Mouse (Mus musculus): ENCODE results near the gene Adssl1. TPM values are rescaled to one million over a fixed set of nuclear protein-coding genes. Genes with fewer than 3 reads are reported as not detected.
A peak's percentile ranks its signal among the peaks of the same experiment; 100 is the strongest.

Gene Adssl1
- polyA plus RNA-seq (2016; fragmentation: Nextera tagmentation; extraction: Ambion mirVana): 81.7 and 86.4 TPM in 2 replicates

GRCm38 (mm10) chr12:112619686-112620353, at the start of gene Adssl1:
Gene Adssl1, plus strand, starts transcription at chr12:112620045.
- peak within 1 kb of the TSS; percentile 97 for H3K27ac ChIP-seq (ENCODE audit: poor library complexity, severe bottlenecking)
- peak within 1 kb of the TSS; percentile 60 for H3K4me3 ChIP-seq
- peak within 1 kb of the TSS; percentile 96 for H3K4me2 ChIP-seq
- no peaks in the 10 kb centered on the region for H3K36me3 ChIP-seq
- ATAC-seq (ENCODE audit: insufficient number of reproducible peaks, low FRiP score): peak; percentile 60
- no peaks in the 10 kb centered on the region for H3K9me3 ChIP-seq (replicated peaks)
- H3K4me1 ChIP-seq (replicated peaks): peaks cover 75% of the 10 kb centered on the region
- WGBS: under 1% methylated on average over 56 of the region's 56 CpGs
- peaks cover 10% of the 10 kb centered on the region; the same call in 1 of the 2 replicates for H3K27me3 ChIP-seq (replicated peaks)
- H3K9ac ChIP-seq: peak within 1 kb of the TSS; percentile 84

- Histone ChIP-seq H3K27me3 (replicated peaks) (no peaks in the 10 kb centered on the region; the same call in 1 of the 2 replicates), H3K36me3 (no peaks in the 10 kb centered on the region), H3K27ac (ENCODE audit: poor library complexity, severe bottlenecking) (no peak overlapping the region), H3K4me2 (no peak overlapping the region), H3K4me1 (replicated peaks) (0 out of 2 replicates have a peak, but pooled peaks cover 3% of the 10 kb centered on the region), H3K4me3 (no peak overlapping the region), H3K9ac (no peak overlapping the region), H3K9me3 (replicated peaks) (no peaks in the 10 kb centered on the region)
- ATAC-seq (ENCODE audit: insufficient number of reproducible peaks, low FRiP score): no peak
- WGBS: 71% methylated on average over 8 of the region's 8 CpGs
Measured at GRCm38 (mm10) chr12:112570160-112570559, 49.7 kb upstream of the Adssl1 start.

- WGBS: 63% methylated on average over 6 of the region's 6 CpGs
- H3K9ac ChIP-seq: no peak overlapping the region
- H3K4me3 ChIP-seq: no peak overlapping the region
- no peaks in the 10 kb centered on the region; the same call in 1 of the 2 replicates for H3K27me3 ChIP-seq (replicated peaks)
- no peak overlapping the region for H3K27ac ChIP-seq (ENCODE audit: poor library complexity, severe bottlenecking)
- H3K4me1 ChIP-seq (replicated peaks): peaks cover 9% of the 10 kb centered on the region
- no peaks in the 10 kb centered on the region for H3K36me3 ChIP-seq
- no peaks in the 10 kb centered on the region for H3K9me3 ChIP-seq (replicated peaks)
- H3K4me2 ChIP-seq: no peak overlapping the region
- ATAC-seq (ENCODE audit: insufficient number of reproducible peaks, low FRiP score): no peak
Measured at GRCm38 (mm10) chr12:112571064-112571463, 48.8 kb upstream of the Adssl1 start.

- Histone ChIP-seq H3K36me3 (no peaks in the 10 kb centered on the region), H3K4me1 (replicated peaks) (peaks cover 41% of the 10 kb centered on the region), H3K4me2 (no peak overlapping the region), H3K27ac (ENCODE audit: poor library complexity, severe bottlenecking) (no peak overlapping the region), H3K9me3 (replicated peaks) (no peaks in the 10 kb centered on the region), H3K4me3 (no peak overlapping the region), H3K9ac (no peak overlapping the region), H3K27me3 (replicated peaks) (no peaks in the 10 kb centered on the region)
- no peak for ATAC-seq (ENCODE audit: insufficient number of reproducible peaks, low FRiP score)
- 45% methylated on average over 8 of the region's 8 CpGs for WGBS
Measured at GRCm38 (mm10) chr12:112575274-112575986, 44.4 kb upstream of the Adssl1 start.

GRCm38 (mm10) chr12:112576341-112576740, 43.5 kb upstream of the Adssl1 start:
- Histone ChIP-seq H3K27me3 (replicated peaks) (no peaks in the 10 kb centered on the region), H3K27ac (ENCODE audit: poor library complexity, severe bottlenecking) (peak overlapping the region; percentile 79), H3K4me1 (replicated peaks) (peaks cover 41% of the 10 kb centered on the region), H3K4me3 (no peak overlapping the region), H3K9ac (peak overlapping the region; percentile 55; the same call in 1 of the 2 replicates), H3K9me3 (replicated peaks) (no peaks in the 10 kb centered on the region), H3K4me2 (peak overlapping the region; percentile 40), H3K36me3 (no peaks in the 10 kb centered on the region)
- ATAC-seq (ENCODE audit: insufficient number of reproducible peaks, low FRiP score): peak; percentile 65
- WGBS: 14% methylated on average over 6 of the region's 6 CpGs

GRCm38 (mm10) chr12:112576749-112577148, 43.1 kb upstream of the Adssl1 start:
- Histone ChIP-seq H3K36me3 (no peaks in the 10 kb centered on the region), H3K9me3 (replicated peaks) (no peaks in the 10 kb centered on the region), H3K9ac (peak overlapping the region; percentile 55; the same call in 1 of the 2 replicates), H3K4me1 (replicated peaks) (peaks cover 41% of the 10 kb centered on the region), H3K27me3 (replicated peaks) (no peaks in the 10 kb centered on the region), H3K4me3 (no peak overlapping the region), H3K4me2 (peak overlapping the region; percentile 40), H3K27ac (ENCODE audit: poor library complexity, severe bottlenecking) (peak overlapping the region; percentile 79)
- ATAC-seq (ENCODE audit: insufficient number of reproducible peaks, low FRiP score): peak; percentile 58
- 4% methylated on average over 3 of the region's 3 CpGs for WGBS

- no peak overlapping the region for H3K4me2 ChIP-seq
- H3K9ac ChIP-seq: no peak overlapping the region
- no peak overlapping the region for H3K4me3 ChIP-seq
- H3K27me3 ChIP-seq (replicated peaks): no peaks in the 10 kb centered on the region
- 0 out of 2 replicates have a peak, but pooled peaks have one; percentile 33 for ATAC-seq (ENCODE audit: insufficient number of reproducible peaks, low FRiP score)
- no peaks in the 10 kb centered on the region for H3K9me3 ChIP-seq (replicated peaks)
- WGBS: 70% methylated on average over 6 of the region's 6 CpGs
- H3K36me3 ChIP-seq: no peaks in the 10 kb centered on the region
- H3K27ac ChIP-seq (ENCODE audit: poor library complexity, severe bottlenecking): no peak overlapping the region
- peaks cover 41% of the 10 kb centered on the region for H3K4me1 ChIP-seq (replicated peaks)
Measured at GRCm38 (mm10) chr12:112578296-112579090, 41.4 kb upstream of the Adssl1 start.

GRCm38 (mm10) chr12:112579430-112579829, 40.4 kb upstream of the Adssl1 start:
- 64% methylated on average over 5 of the region's 5 CpGs for WGBS
- Histone ChIP-seq H3K9me3 (replicated peaks) (no peaks in the 10 kb centered on the region), H3K9ac (no peak overlapping the region), H3K4me2 (no peak overlapping the region), H3K27ac (ENCODE audit: poor library complexity, severe bottlenecking) (no peak overlapping the region), H3K4me3 (no peak overlapping the region), H3K36me3 (no peaks in the 10 kb centered on the region), H3K4me1 (replicated peaks) (peaks cover 41% of the 10 kb centered on the region), H3K27me3 (replicated peaks) (no peaks in the 10 kb centered on the region)
- no peak for ATAC-seq (ENCODE audit: insufficient number of reproducible peaks, low FRiP score)

- no peak for ATAC-seq (ENCODE audit: insufficient number of reproducible peaks, low FRiP score)
- Histone ChIP-seq H3K27ac (ENCODE audit: poor library complexity, severe bottlenecking) (no peak overlapping the region), H3K27me3 (replicated peaks) (no peaks in the 10 kb centered on the region), H3K4me2 (no peak overlapping the region), H3K36me3 (no peaks in the 10 kb centered on the region), H3K4me1 (replicated peaks) (peaks cover 41% of the 10 kb centered on the region), H3K4me3 (no peak overlapping the region), H3K9me3 (replicated peaks) (no peaks in the 10 kb centered on the region), H3K9ac (no peak overlapping the region)
- WGBS: 73% methylated on average over 8 of the region's 8 CpGs
Measured at GRCm38 (mm10) chr12:112579926-112580325, 39.9 kb upstream of the Adssl1 start.

GRCm38 (mm10) chr12:112581113-112581512, 38.7 kb upstream of the Adssl1 start:
- Histone ChIP-seq H3K9ac (no peak overlapping the region), H3K27me3 (replicated peaks) (0 out of 2 replicates have a peak, but pooled peaks cover under 1% of the 10 kb centered on the region), H3K4me2 (no peak overlapping the region), H3K36me3 (no peaks in the 10 kb centered on the region), H3K4me3 (no peak overlapping the region), H3K4me1 (replicated peaks) (peaks cover 32% of the 10 kb centered on the region), H3K27ac (ENCODE audit: poor library complexity, severe bottlenecking) (no peak overlapping the region), H3K9me3 (replicated peaks) (no peaks in the 10 kb centered on the region)
- WGBS: 70% methylated on average over 3 of the region's 3 CpGs
- ATAC-seq (ENCODE audit: insufficient number of reproducible peaks, low FRiP score): no peak

GRCm38 (mm10) chr12:112584954-112585353, 34.9 kb upstream of the Adssl1 start:
- Histone ChIP-seq H3K4me2 (no peak overlapping the region), H3K36me3 (no peaks in the 10 kb centered on the region), H3K9me3 (replicated peaks) (no peaks in the 10 kb centered on the region), H3K4me1 (replicated peaks) (peaks cover 21% of the 10 kb centered on the region), H3K27me3 (replicated peaks) (peaks cover 18% of the 10 kb centered on the region), H3K27ac (ENCODE audit: poor library complexity, severe bottlenecking) (no peak overlapping the region), H3K9ac (no peak overlapping the region), H3K4me3 (no peak overlapping the region)
- ATAC-seq (ENCODE audit: insufficient number of reproducible peaks, low FRiP score): no peak
- 83% methylated on average over 7 of the region's 7 CpGs for WGBS

Measured in heart, embryonic 12.5 days (tissue).